Mouse (Mus musculus): Measurements from ENCODE around the gene Gm6904.

DNA sequence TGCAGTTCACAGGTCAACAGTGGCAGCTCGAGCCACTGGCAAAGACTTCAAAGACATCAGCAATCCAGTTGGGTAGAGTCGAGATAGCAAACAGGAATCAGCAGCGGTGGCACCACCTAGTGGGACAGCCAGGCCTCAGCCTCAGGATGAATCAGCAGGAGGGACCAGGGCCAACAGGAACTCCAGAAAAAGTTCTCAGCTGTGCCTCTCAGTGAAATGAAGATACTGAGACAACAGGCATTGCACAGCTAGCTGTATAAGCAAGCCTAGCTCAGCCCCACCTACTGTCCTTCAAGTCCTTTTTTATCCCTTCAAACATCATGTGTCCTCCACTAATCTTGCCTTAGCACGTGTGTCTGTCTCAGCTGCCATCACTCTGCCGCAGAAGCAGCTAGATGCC, 28.0 kb downstream of the Gm6904 start:
- TF ChIP-seq POLR2A (IDR thresholded peaks at IDR 0.05; ENCODE audit: low read depth, low read length) (no peak), CTCF (IDR thresholded peaks at IDR 0.05; ENCODE audit: extremely low read depth, insufficient read length, insufficient replicate concordance, low read depth, low read length) (peak; percentile 52; the same call in 1 of the 2 replicates)
